Mouse (Mus musculus): ENCODE data around the gene Cadm4.

- TF ChIP-seq POLR2A (IDR thresholded peaks at IDR 0.05; ENCODE audit: extremely low read depth, insufficient read depth, low read length) (no peak), CTCF (IDR thresholded peaks at IDR 0.05; ENCODE audit: low read depth, low read length) (peak; percentile 60)
These were observed 19.1 kb downstream of the Cadm4 start for GRCm38 (mm10) chr7:24500929-24501328.

Measured in liver, adult 2 months (tissue).